In genomic region chr11:41999468-41999881, GRCm38 (mm10) we compare ENCODE assay signal across 7 mouse cellular contexts. TPM values are rescaled to one million over a fixed set of nuclear protein-coding genes. Genes with fewer than 3 reads are reported as not detected.
DNase-seq lines count a peak whose midpoint lies in the region; ATAC-seq and TF ChIP-seq lines count a peak whose summit lies in the region.

No protein-coding gene starts in this region.

- peak; percentile 67 for DNase-seq in WW6 (ENCODE audit: low read depth, low spot score)
- DNase-seq in brain, embryonic 14.5 days (ENCODE audit: low read depth) = peak; percentile 87
- peak; percentile 79 for DNase-seq in forebrain, embryonic 10.5 days (ENCODE audit: extremely low spot score, low spot score)
- DNase-seq in layer of hippocampus, postnatal 36 days = peak; percentile 25 to 44
- peak; percentile 84 for DNase-seq in midbrain, postnatal 0 days (ENCODE audit: low spot score)
- DNase-seq in urinary bladder, postnatal 25 days (ENCODE audit: low spot score) = peak; percentile 56

- no peaks in the 10 kb centered on the region for H3K36me3 ChIP-seq in forebrain, embryonic 10.5 days (replicated peaks)
- no peaks in the 10 kb centered on the region for H3K36me3 ChIP-seq in hindbrain, embryonic 15.5 days
- H3K36me3 ChIP-seq in midbrain, postnatal 0 days (ENCODE audit: insufficient read depth, low read length) = no peaks in the 10 kb centered on the region

- peak overlapping the region; percentile 48 for H3K4me3 ChIP-seq in forebrain, embryonic 10.5 days
- peak overlapping the region; percentile 55 for H3K4me3 ChIP-seq in hindbrain, embryonic 15.5 days
- peak overlapping the region; percentile 46 for H3K4me3 ChIP-seq in midbrain, postnatal 0 days (ENCODE audit: low read depth, low read length)

- ATAC-seq in hindbrain, embryonic 15.5 days (ENCODE audit: low FRiP score, low read depth) = peak; percentile 86
- ATAC-seq in midbrain, postnatal 0 days (ENCODE audit: low FRiP score) = peak; percentile 66

- H3K4me2 ChIP-seq in hindbrain, embryonic 15.5 days = peak overlapping the region; percentile 52
- peak overlapping the region; percentile 57 for H3K4me2 ChIP-seq in midbrain, postnatal 0 days (ENCODE audit: low read depth, low read length, poor library complexity, severe bottlenecking)

- no peak for TF ChIP-seq CTCF in brain, embryonic 14.5 days (IDR thresholded peaks at IDR 0.05; ENCODE audit: borderline replicate concordance, extremely low read depth, insufficient read depth, insufficient read length)
- TF ChIP-seq CTCF in midbrain, postnatal 0 days (IDR thresholded peaks at IDR 0.05) = no peak

- H3K27me3 ChIP-seq in forebrain, embryonic 10.5 days (ENCODE audit: poor library complexity, severe bottlenecking) = no peaks in the 10 kb centered on the region
- no peaks in the 10 kb centered on the region for H3K27me3 ChIP-seq in hindbrain, embryonic 15.5 days
- no peaks in the 10 kb centered on the region for H3K27me3 ChIP-seq in midbrain, postnatal 0 days (ENCODE audit: insufficient read depth, low read length)

- no peaks in the 10 kb centered on the region for H3K9me3 ChIP-seq in forebrain, embryonic 10.5 days
- no peaks in the 10 kb centered on the region for H3K9me3 ChIP-seq in hindbrain, embryonic 15.5 days
- no peaks in the 10 kb centered on the region for H3K9me3 ChIP-seq in midbrain, postnatal 0 days (ENCODE audit: low read length)

- no peak overlapping the region for H3K27ac ChIP-seq in forebrain, embryonic 10.5 days
- peak overlapping the region; percentile 97 for H3K27ac ChIP-seq in hindbrain, embryonic 15.5 days (replicated peaks)
- H3K27ac ChIP-seq in midbrain, postnatal 0 days (ENCODE audit: low read depth, low read length) = peak overlapping the region; percentile 91

- TF ChIP-seq POLR2A in brain, embryonic 14.5 days (IDR thresholded peaks at IDR 0.05; ENCODE audit: borderline replicate concordance, extremely low read depth, insufficient read depth, insufficient read length, poor library complexity, severe bottlenecking) = no peak

- H3K9ac ChIP-seq in hindbrain, embryonic 15.5 days = peak overlapping the region; percentile 77
- H3K9ac ChIP-seq in midbrain, postnatal 0 days (replicated peaks; ENCODE audit: low read length, poor library complexity, severe bottlenecking) = peak overlapping the region; percentile 80

- H3K4me1 ChIP-seq in forebrain, embryonic 10.5 days = peaks cover 23% of the 10 kb centered on the region
- peaks cover 11% of the 10 kb centered on the region; the same call in 1 of the 2 replicates for H3K4me1 ChIP-seq in hindbrain, embryonic 15.5 days (replicated peaks)
- H3K4me1 ChIP-seq in midbrain, postnatal 0 days (ENCODE audit: insufficient read depth, low read length) = 0 out of 2 replicates have a peak, but pooled peaks cover 5% of the 10 kb centered on the region

- WGBS in forebrain, embryonic 10.5 days = under 1% methylated on average over 7 of the region's 7 CpGs
- WGBS in hindbrain, embryonic 15.5 days = 1% methylated on average over 7 of the region's 7 CpGs
- WGBS in midbrain, postnatal 0 days = 3% methylated on average over 7 of the region's 7 CpGs

RNA-seq across cellular contexts. Expression of gene Gabrg2, which starts 1.2 kb away (rescaled TPM):
- polyA plus RNA-seq in brain, embryonic 14.5 days (2012; rRNA removed) = 52.2 and 68.5 TPM in 2 replicates
- polyA plus RNA-seq in forebrain, embryonic 10.5 days (2016; fragmentation: Nextera tagmentation; extraction: Ambion mirVana) = 1.3 and 2.6 TPM in 2 replicates
- 107 and 113 TPM in 2 replicates for polyA plus RNA-seq in hindbrain, embryonic 15.5 days (2015; fragmentation: Nextera tagmentation; extraction: Ambion mirVana)
- 100 to 1,000 TPM; 154 to 164 TPM for total RNA-seq in layer of hippocampus, postnatal 36 days (2021)
- 137 and 164 TPM in 2 replicates for total RNA-seq in midbrain, postnatal 0 days (2014; rRNA removed)
- polyA plus RNA-seq in midbrain, postnatal 0 days (2015; fragmentation: Nextera tagmentation; extraction: Ambion mirVana) = 145 and 153 TPM in 2 replicates

Comparison
In these comparisons a context has a peak if more than half of its experiments do, and no peak if none do; other contexts are left out.
1. DNase-seq: peak in every context shown above with its lines; median percentile 87 in brain, embryonic 14.5 days; 84 in midbrain, postnatal 0 days; 79 in forebrain, embryonic 10.5 days; 67 in WW6; 56 in urinary bladder, postnatal 25 days; 34 in layer of hippocampus, postnatal 36 days.
2. RNA of gene Gabrg2, which starts 1.2 kb away (polyA plus RNA-seq): 145 to 153 TPM in midbrain, postnatal 0 days, 107 to 113 TPM in hindbrain, embryonic 15.5 days and 52.2 to 68.5 TPM in brain, embryonic 14.5 days; 1.3 to 2.6 TPM in forebrain, embryonic 10.5 days; every median in the first group is over 10 times any median in the second.
3. Peak in every context shown above with its lines, with median percentiles within 50 percentile points of each other: H3K4me3 ChIP-seq.